Mouse (Mus musculus) hindbrain, embryonic 12.5 days (tissue): ENCODE results near the gene Atp1b1. TPM values are rescaled to one million over a fixed set of nuclear protein-coding genes. Genes with fewer than 3 reads are reported as not detected.

ENCODE experiments used
- ATAC-seq: fragments of 200-750 bp; cut with Nextera tagmentation; 2 replicates; pipeline ENCODE4 v1.8.0; 2017; ENCODE audit warnings: moderate TSS enrichment; ENCODE audit not compliant: low FRiP score
- H3K27ac ChIP-seq: fragments of 300-500 bp; sonication (generic); 2 replicates; pipeline ENCODE4 v1.5.1; 2016; ENCODE audit warnings: mild to moderate bottlenecking
- H3K27me3 ChIP-seq: fragments of 300-500 bp; sonication (generic); 2 replicates; pipeline ENCODE4 v1.6.1; 2016; ENCODE audit warnings: mild to moderate bottlenecking
- H3K36me3 ChIP-seq: fragments of 300-500 bp; sonication (generic); 2 replicates; pipeline ENCODE4 v1.6.1; 2016; ENCODE audit warnings: mild to moderate bottlenecking
- H3K4me1 ChIP-seq: fragments of 300-500 bp; sonication (generic); 2 replicates; pipeline ENCODE4 v1.6.1; 2016
- H3K4me2 ChIP-seq: fragments of 300-500 bp; sonication (generic); replicated peaks from 2 replicates; pipeline ENCODE4 v1.6.1; 2016; ENCODE audit warnings: mild to moderate bottlenecking
- H3K4me3 ChIP-seq: fragments of 300-500 bp; sonication (generic); 2 replicates; pipeline ENCODE4 v1.5.1; 2016; ENCODE audit warnings: mild to moderate bottlenecking
- H3K9ac ChIP-seq: fragments of 300-500 bp; sonication (generic); 2 replicates; pipeline ENCODE4 v1.6.1; 2016; ENCODE audit warnings: mild to moderate bottlenecking, moderate library complexity
- H3K9me3 ChIP-seq: fragments of 300-500 bp; sonication (generic); replicated peaks from 2 replicates; pipeline ENCODE4 v1.6.1; 2016; ENCODE audit warnings: mild to moderate bottlenecking
- WGBS: fragments of 180-500 bp; shearing (Covaris S2); methylation state at CpG from one replicate; pipeline ENCODE4 v1.1.7; 2016; 5-methylcytosine and 5-hydroxymethylcytosine counted together
- polyA plus RNA-seq: library from polyadenylated mRNA; unstranded; fragments of >200 nt; fragmentation: Nextera tagmentation; extraction: Ambion mirVana; gene quantifications from 2 replicates; pipeline ENCODE4 v1.2.1, GENCODE M21; 2016

The Atp1b1 gene
- polyA plus RNA-seq, 1 experiment from 2014 or later, result 61.7 TPM

- WGBS, result 78% methylated on average over 5 of the region's 5 CpGs
- 0 out of 2 replicates have a peak, but pooled peaks cover 2% of the 10 kb centered on the region for H3K4me1 ChIP-seq
- peaks cover 22% of the 10 kb centered on the region for H3K36me3 ChIP-seq
- H3K4me3 ChIP-seq, result no peak overlapping the region
- no peak overlapping the region for H3K4me2 ChIP-seq
- no peak overlapping the region for H3K9ac ChIP-seq
- no peak for ATAC-seq
- H3K27me3 ChIP-seq, result no peaks in the 10 kb centered on the region
- peaks cover 8% of the 10 kb centered on the region; the same call in 1 of the 2 replicates for H3K9me3 ChIP-seq
- H3K27ac ChIP-seq, result no peak overlapping the region
Observed at GRCm38 (mm10) chr1:164405385-164405802, 52.8 kb downstream of the Atp1b1 start.

- peaks cover 18% of the 10 kb centered on the region; the same call in 1 of the 2 replicates for H3K4me1 ChIP-seq
- ATAC-seq, result no peak
- H3K27me3 ChIP-seq, result no peaks in the 10 kb centered on the region
- H3K27ac ChIP-seq, result no peak overlapping the region
- peaks cover 19% of the 10 kb centered on the region for H3K36me3 ChIP-seq
- peaks cover 8% of the 10 kb centered on the region; the same call in 1 of the 2 replicates for H3K9me3 ChIP-seq
- H3K4me3 ChIP-seq, result no peak overlapping the region
- H3K4me2 ChIP-seq, result no peak overlapping the region
- H3K9ac ChIP-seq, result no peak overlapping the region
- 94% methylated on average over 3 of the region's 3 CpGs for WGBS
Observed at GRCm38 (mm10) chr1:164399578-164399977, 58.6 kb downstream of the Atp1b1 start.

GRCm38 (mm10) chr1:164397672-164398071 is 60.5 kb downstream of the Atp1b1 start:
- WGBS, result 52% methylated on average over 4 of the region's 4 CpGs
- H3K9ac ChIP-seq, result no peak overlapping the region
- no peak overlapping the region for H3K4me2 ChIP-seq
- no peaks in the 10 kb centered on the region for H3K27me3 ChIP-seq
- no peak for ATAC-seq
- H3K36me3 ChIP-seq, result peaks cover 7% of the 10 kb centered on the region
- no peak overlapping the region for H3K4me3 ChIP-seq
- H3K27ac ChIP-seq, result no peak overlapping the region
- H3K4me1 ChIP-seq, result peaks cover 18% of the 10 kb centered on the region; the same call in 1 of the 2 replicates
- H3K9me3 ChIP-seq, result peaks cover 8% of the 10 kb centered on the region; the same call in 1 of the 2 replicates

GRCm38 (mm10) chr1:164395131-164395780 is 62.9 kb downstream of the Atp1b1 start:
- Histone ChIP-seq H3K4me2 (no peak overlapping the region), H3K27ac (peak overlapping the region; percentile 77), H3K36me3 (no peaks in the 10 kb centered on the region), H3K4me3 (no peak overlapping the region), H3K4me1 (peaks cover 25% of the 10 kb centered on the region), H3K27me3 (no peaks in the 10 kb centered on the region), H3K9me3 (no peaks in the 10 kb centered on the region), H3K9ac (no peak overlapping the region)
- ATAC-seq, result peak; percentile 83
- WGBS, result 46% methylated on average over 6 of the region's 6 CpGs

GRCm38 (mm10) chr1:164392176-164392575 is 66.0 kb downstream of the Atp1b1 start:
- no peaks in the 10 kb centered on the region for H3K36me3 ChIP-seq
- peaks cover 20% of the 10 kb centered on the region for H3K4me1 ChIP-seq
- WGBS, result 23% methylated on average over 3 of the region's 3 CpGs
- peak; percentile 83 for ATAC-seq
- H3K27ac ChIP-seq, result no peak overlapping the region; the same call in 1 of the 2 replicates
- H3K9me3 ChIP-seq, result no peaks in the 10 kb centered on the region
- no peak overlapping the region for H3K9ac ChIP-seq
- no peak overlapping the region for H3K4me3 ChIP-seq
- no peak overlapping the region for H3K4me2 ChIP-seq
- no peaks in the 10 kb centered on the region for H3K27me3 ChIP-seq

- H3K36me3 ChIP-seq, result no peaks in the 10 kb centered on the region
- H3K4me2 ChIP-seq, result no peak overlapping the region
- H3K27ac ChIP-seq, result no peak overlapping the region
- H3K9ac ChIP-seq, result no peak overlapping the region
- H3K4me1 ChIP-seq, result peaks cover 8% of the 10 kb centered on the region
- WGBS, result 94% methylated on average over 4 of the region's 4 CpGs
- no peaks in the 10 kb centered on the region for H3K27me3 ChIP-seq
- no peaks in the 10 kb centered on the region for H3K9me3 ChIP-seq
- ATAC-seq, result no peak
- H3K4me3 ChIP-seq, result no peak overlapping the region
Observed at GRCm38 (mm10) chr1:164389743-164390142, 68.4 kb downstream of the Atp1b1 start.

Other genes with a start within 250 kb of the Atp1b1 start
- gene Slc19a2, start 209.3 kb downstream of the Atp1b1 start, polyA plus RNA-seq, result 10.0 and 10.1 TPM in 2 replicates
- gene Ccdc181, start 182.8 kb downstream of the Atp1b1 start, polyA plus RNA-seq, result 15.3 and 19.2 TPM in 2 replicates
- 29.8 and 32.0 TPM in 2 replicates for gene Nme7, start 154.2 kb downstream of the Atp1b1 start, polyA plus RNA-seq
- 31.0 and 31.3 TPM in 2 replicates for gene Blzf1, start 150.9 kb downstream of the Atp1b1 start, polyA plus RNA-seq